Mouse (Mus musculus): ENCODE measurements around the gene Olfr992. TPM values are rescaled to one million over a fixed set of nuclear protein-coding genes. Genes with fewer than 3 reads are reported as not detected.
"Not testable (repeated sequence)": the region's sequence is repeated elsewhere in the genome, so short reads cannot be mapped to it uniquely, and the experiment has no call there.

Olfr992 gene
- total RNA-seq (2014; rRNA removed) (not detected in 2 replicates), polyA plus RNA-seq (2015; fragmentation: Nextera tagmentation; extraction: Ambion mirVana) (not detected in 2 replicates)

DNA sequence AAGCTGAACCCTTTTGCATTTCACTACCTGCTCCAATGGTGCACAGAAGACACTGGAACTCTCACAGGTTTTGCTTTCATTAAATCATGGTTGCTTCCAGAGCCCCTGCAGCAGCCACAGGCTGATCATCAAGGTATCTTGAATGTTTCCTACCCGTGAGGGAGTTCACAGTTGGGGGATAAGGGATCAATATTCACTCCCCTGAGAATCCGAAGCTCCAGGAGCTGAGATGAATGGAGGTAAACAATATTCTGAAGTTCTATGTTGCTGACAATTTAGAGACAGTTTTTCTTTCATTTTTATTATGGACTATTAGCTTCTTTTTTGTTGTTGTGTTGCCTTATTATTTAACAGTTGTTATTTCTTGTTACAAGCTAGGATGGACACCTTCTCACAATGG, at the start of gene Olfr992:
Gene Olfr992, minus strand, starts transcription at position 101 of the 400 bp plus-strand sequence.
- Histone ChIP-seq H3K27ac (ENCODE audit: low read depth, low read length) (no peak within 1 kb of the TSS), H3K4me3 (ENCODE audit: low read depth, low read length) (no peak within 1 kb of the TSS), H3K4me1 (ENCODE audit: insufficient read depth, low read length) (no peaks in the 10 kb centered on the region), H3K9me3 (ENCODE audit: low read length) (no peaks in the 10 kb centered on the region), H3K9ac (replicated peaks; ENCODE audit: low read length, poor library complexity, severe bottlenecking) (no peak within 1 kb of the TSS), H3K4me2 (ENCODE audit: low read depth, low read length, poor library complexity, severe bottlenecking) (no peak within 1 kb of the TSS), H3K27me3 (ENCODE audit: insufficient read depth, low read length) (no peaks in the 10 kb centered on the region), H3K36me3 (ENCODE audit: insufficient read depth, low read length) (no peaks in the 10 kb centered on the region)
- DNase-seq (ENCODE audit: low spot score) (no peak), ATAC-seq (ENCODE audit: low FRiP score) (no peak)
- 59% methylated on average over 2 of the region's 2 CpGs for WGBS
- no peak for TF ChIP-seq CTCF (IDR thresholded peaks at IDR 0.05)

DNA sequence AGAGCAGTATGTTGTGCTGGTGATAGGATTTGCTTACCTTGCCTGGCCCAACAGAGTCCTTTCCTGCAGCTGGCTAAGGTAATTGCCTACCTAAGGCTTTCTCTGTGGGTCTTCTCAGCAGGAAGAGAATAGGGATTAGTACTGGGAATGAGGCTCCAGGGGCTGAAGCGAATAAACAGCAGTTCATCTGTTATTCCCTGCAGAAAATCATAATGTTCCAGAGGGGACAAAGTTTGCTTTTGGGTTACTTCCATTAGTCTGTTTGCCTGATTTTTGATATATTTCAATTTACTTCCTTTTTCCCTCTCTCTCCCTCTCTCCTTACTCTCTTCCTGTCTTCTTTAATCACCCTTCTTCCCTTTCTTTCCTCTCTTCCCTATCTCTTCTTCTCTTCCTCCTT, 34.3 kb upstream of the Olfr992 start, which contains the start of gene Olfr995:
Gene Olfr995, minus strand, starts transcription at position 101 of the 400 bp plus-strand sequence.
- Histone ChIP-seq H3K36me3 (ENCODE audit: insufficient read depth, low read length) (no peaks in the 10 kb centered on the region), H3K9ac (replicated peaks; ENCODE audit: low read length, poor library complexity, severe bottlenecking) (no peak within 1 kb of the TSS), H3K27ac (ENCODE audit: low read depth, low read length) (no peak within 1 kb of the TSS), H3K27me3 (ENCODE audit: insufficient read depth, low read length) (no peaks in the 10 kb centered on the region), H3K4me1 (ENCODE audit: insufficient read depth, low read length) (no peaks in the 10 kb centered on the region), H3K4me2 (ENCODE audit: low read depth, low read length, poor library complexity, severe bottlenecking) (no peak within 1 kb of the TSS), H3K9me3 (ENCODE audit: low read length) (no peaks in the 10 kb centered on the region), H3K4me3 (ENCODE audit: low read depth, low read length) (no peak within 1 kb of the TSS)
- ATAC-seq (ENCODE audit: low FRiP score) (no peak), DNase-seq (ENCODE audit: low spot score) (no peak)
- TF ChIP-seq CTCF (IDR thresholded peaks at IDR 0.05) = no peak
- WGBS = 14% methylated on average over 1 of the region's 1 CpGs

DNA sequence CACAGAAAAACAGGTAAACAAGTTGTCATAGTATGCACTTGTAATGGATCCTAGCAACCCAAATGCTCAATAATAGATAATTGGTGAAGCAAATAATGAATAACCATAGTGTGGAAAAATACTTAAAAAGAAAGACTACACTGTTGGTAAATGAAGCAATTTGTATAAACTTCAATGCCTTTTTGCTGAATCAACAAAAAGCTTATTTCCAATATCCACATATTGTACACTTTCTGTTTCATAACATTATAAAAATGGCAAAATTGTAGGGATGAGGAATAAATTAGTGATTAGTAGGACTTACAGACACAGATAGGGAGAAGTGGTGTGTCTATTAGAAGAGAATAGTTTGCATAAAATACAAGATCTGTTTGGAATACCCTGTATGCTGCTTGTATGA, 33.3 kb upstream of the Olfr992 start:
- Histone ChIP-seq H3K4me1 (ENCODE audit: insufficient read depth, low read length) (no peaks in the 10 kb centered on the region), H3K4me3 (ENCODE audit: low read depth, low read length) (no peak overlapping the region), H3K9me3 (ENCODE audit: low read length) (no peaks in the 10 kb centered on the region), H3K9ac (replicated peaks; ENCODE audit: low read length, poor library complexity, severe bottlenecking) (no peak overlapping the region), H3K27ac (ENCODE audit: low read depth, low read length) (no peak overlapping the region), H3K27me3 (ENCODE audit: insufficient read depth, low read length) (no peaks in the 10 kb centered on the region), H3K36me3 (ENCODE audit: insufficient read depth, low read length) (no peaks in the 10 kb centered on the region), H3K4me2 (ENCODE audit: low read depth, low read length, poor library complexity, severe bottlenecking) (no peak overlapping the region)
- TF ChIP-seq CTCF (IDR thresholded peaks at IDR 0.05) = no peak
- DNase-seq (ENCODE audit: low spot score) (no peak), ATAC-seq (ENCODE audit: low FRiP score) (no peak)

DNA sequence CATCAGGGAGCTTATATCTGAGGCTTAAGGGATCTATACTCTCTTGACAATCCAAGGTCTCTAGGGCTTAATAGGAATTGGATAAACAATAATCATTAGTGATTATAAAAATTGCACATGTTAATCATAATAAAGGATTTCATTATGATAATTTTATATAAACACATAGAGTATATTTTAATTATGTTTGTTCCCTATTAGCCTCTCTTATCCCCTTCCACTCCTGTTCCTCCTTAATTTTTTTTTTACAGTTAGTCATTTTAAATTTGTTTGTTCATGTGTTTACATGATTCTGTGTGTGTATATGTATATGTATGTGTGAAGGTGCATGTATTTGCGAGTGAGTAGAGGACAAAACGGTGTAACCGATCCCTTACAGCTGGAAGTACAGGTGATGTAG, 27.1 kb upstream of the Olfr992 start, which contains the start of gene Olfr994:
Gene Olfr994, minus strand, starts transcription at position 101 of the 400 bp plus-strand sequence.
- no peak for DNase-seq (ENCODE audit: low spot score)
- Histone ChIP-seq H3K9ac (replicated peaks; ENCODE audit: low read length, poor library complexity, severe bottlenecking) (no peak within 1 kb of the TSS), H3K36me3 (ENCODE audit: insufficient read depth, low read length) (no peaks in the 10 kb centered on the region), H3K4me1 (ENCODE audit: insufficient read depth, low read length) (no peaks in the 10 kb centered on the region), H3K27ac (ENCODE audit: low read depth, low read length) (no peak within 1 kb of the TSS), H3K9me3 (ENCODE audit: low read length) (no peaks in the 10 kb centered on the region), H3K4me3 (ENCODE audit: low read depth, low read length) (no peak within 1 kb of the TSS), H3K4me2 (ENCODE audit: low read depth, low read length, poor library complexity, severe bottlenecking) (no peak within 1 kb of the TSS), H3K27me3 (ENCODE audit: insufficient read depth, low read length) (no peaks in the 10 kb centered on the region)
- 94% methylated on average over 3 of the region's 3 CpGs for WGBS
- ATAC-seq (ENCODE audit: low FRiP score) = no peak
- TF ChIP-seq CTCF (IDR thresholded peaks at IDR 0.05) = no peak

DNA sequence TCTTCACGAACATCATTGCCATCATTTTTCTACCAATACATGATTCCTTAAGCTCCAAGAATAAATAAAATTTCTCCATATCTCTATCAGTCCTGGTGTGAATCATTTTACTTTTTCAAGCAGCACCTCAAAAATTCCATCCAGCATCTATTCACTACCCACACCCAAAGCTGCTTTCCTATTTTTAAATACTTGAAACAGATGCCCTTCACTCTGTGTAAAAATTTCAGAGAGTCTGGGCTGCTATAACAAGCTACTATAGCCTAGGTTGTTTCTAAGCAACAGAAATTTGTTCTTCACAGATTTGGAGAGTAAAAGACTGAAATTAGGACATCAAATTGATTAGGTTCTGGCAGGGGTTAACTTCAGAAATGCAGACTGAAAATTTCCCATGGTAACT, 16.6 kb upstream of the Olfr992 start:
- H3K27ac ChIP-seq (ENCODE audit: low read depth, low read length) = no peak overlapping the region
- WGBS = 91% methylated on average over 1 of the region's 1 CpGs
- no peak overlapping the region for H3K4me3 ChIP-seq (ENCODE audit: low read depth, low read length)
- DNase-seq (ENCODE audit: low spot score) = no peak
- no peaks in the 10 kb centered on the region for H3K36me3 ChIP-seq (ENCODE audit: insufficient read depth, low read length)
- TF ChIP-seq CTCF (IDR thresholded peaks at IDR 0.05) = no peak
- ATAC-seq (ENCODE audit: low FRiP score) = no peak
- H3K27me3 ChIP-seq (ENCODE audit: insufficient read depth, low read length) = no peaks in the 10 kb centered on the region
- no peaks in the 10 kb centered on the region for H3K9me3 ChIP-seq (ENCODE audit: low read length)
- H3K9ac ChIP-seq (replicated peaks; ENCODE audit: low read length, poor library complexity, severe bottlenecking) = no peak overlapping the region
- no peak overlapping the region for H3K4me2 ChIP-seq (ENCODE audit: low read depth, low read length, poor library complexity, severe bottlenecking)
- H3K4me1 ChIP-seq (ENCODE audit: insufficient read depth, low read length) = no peaks in the 10 kb centered on the region

DNA sequence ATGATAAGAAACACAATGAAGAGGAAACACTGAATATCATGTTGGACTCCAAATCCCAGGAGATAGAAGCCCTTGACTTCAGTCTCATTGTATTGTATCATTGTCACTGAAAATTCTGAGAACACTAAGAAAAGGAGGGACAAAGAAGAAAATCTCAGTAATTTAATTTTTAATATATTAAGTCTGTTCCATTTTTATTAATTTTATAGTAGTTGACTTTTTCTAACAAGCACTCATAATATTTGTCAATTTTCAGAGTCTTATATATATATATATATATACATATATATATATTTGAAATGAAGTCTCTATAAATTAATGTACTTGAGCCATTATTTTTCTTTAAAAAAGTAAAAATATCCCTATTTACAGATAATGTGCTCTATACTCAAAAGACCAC, 5.5 kb upstream of the Olfr992 start, which contains the start of gene Olfr993:
Gene Olfr993, minus strand, starts transcription at position 101 of the 400 bp plus-strand sequence.
- Histone ChIP-seq H3K27me3 (ENCODE audit: insufficient read depth, low read length) (no peaks in the 10 kb centered on the region), H3K9me3 (ENCODE audit: low read length) (no peaks in the 10 kb centered on the region), H3K36me3 (ENCODE audit: insufficient read depth, low read length) (no peaks in the 10 kb centered on the region), H3K9ac (replicated peaks; ENCODE audit: low read length, poor library complexity, severe bottlenecking) (no peak within 1 kb of the TSS), H3K4me2 (ENCODE audit: low read depth, low read length, poor library complexity, severe bottlenecking) (no peak within 1 kb of the TSS), H3K4me3 (ENCODE audit: low read depth, low read length) (no peak within 1 kb of the TSS), H3K27ac (ENCODE audit: low read depth, low read length) (no peak within 1 kb of the TSS), H3K4me1 (ENCODE audit: insufficient read depth, low read length) (no peaks in the 10 kb centered on the region)
- DNase-seq (ENCODE audit: low spot score) (no peak), ATAC-seq (ENCODE audit: low FRiP score) (no peak)
- TF ChIP-seq CTCF (IDR thresholded peaks at IDR 0.05) = no peak

DNA sequence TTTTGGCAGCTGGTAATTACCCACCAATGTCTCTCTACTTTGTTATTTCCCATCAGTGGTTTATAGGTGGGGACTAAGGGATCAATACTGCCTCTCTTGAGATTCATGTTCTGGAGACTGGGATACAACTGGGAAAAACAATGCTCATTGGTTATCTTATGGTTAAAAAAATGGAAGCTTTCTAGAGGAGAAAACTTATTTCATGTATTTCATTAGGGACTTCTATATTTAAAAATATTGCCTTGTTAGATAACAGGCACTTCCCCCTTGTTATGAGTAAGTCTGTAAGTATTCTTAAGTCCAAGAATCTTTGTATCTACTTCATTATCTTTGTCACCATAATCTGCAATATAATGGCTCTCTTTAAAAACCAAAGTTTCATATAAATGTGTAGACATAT, 46.1 kb downstream of the Olfr992 start, which contains the start of gene Olfr988:
Gene Olfr988, minus strand, starts transcription at position 101 of the 400 bp plus-strand sequence.
- H3K9me3 ChIP-seq (ENCODE audit: low read length); DNase-seq (ENCODE audit: low spot score); H3K36me3 ChIP-seq (ENCODE audit: insufficient read depth, low read length); H3K27me3 ChIP-seq (ENCODE audit: insufficient read depth, low read length); H3K27ac ChIP-seq (ENCODE audit: low read depth, low read length); H3K4me2 ChIP-seq (ENCODE audit: low read depth, low read length, poor library complexity, severe bottlenecking); ATAC-seq (ENCODE audit: low FRiP score); H3K4me1 ChIP-seq (ENCODE audit: insufficient read depth, low read length); H3K9ac ChIP-seq (replicated peaks; ENCODE audit: low read length, poor library complexity, severe bottlenecking); H3K4me3 ChIP-seq (ENCODE audit: low read depth, low read length): not testable (repeated sequence)

Data from midbrain, postnatal 0 days (tissue).